8 mouse cellular contexts compared by ENCODE assay signal in genomic region chr1:36368112-36368968, GRCm38 (mm10). TPM values are rescaled to one million over a fixed set of nuclear protein-coding genes. Genes with fewer than 3 reads are reported as not detected.
DNase-seq lines count a peak whose midpoint lies in the region; ATAC-seq lines count a peak whose summit lies in the region.

No protein-coding gene starts in this region.

- no peaks in the 10 kb centered on the region for H3K9me3 ChIP-seq in midbrain, embryonic 15.5 days

- H3K27ac ChIP-seq in midbrain, embryonic 15.5 days = peak overlapping the region; percentile 72

- peak overlapping the region; percentile 70 for H3K4me3 ChIP-seq in midbrain, embryonic 15.5 days

- peak overlapping the region; percentile 83 for H3K9ac ChIP-seq in midbrain, embryonic 15.5 days

- H3K27me3 ChIP-seq in midbrain, embryonic 15.5 days (replicated peaks) = no peaks in the 10 kb centered on the region

- peak; percentile 50 for ATAC-seq in inflammation-experienced regulatory T-cells, adult 6 months
- ATAC-seq in midbrain, embryonic 15.5 days (replicated peaks) = peak; percentile 82

- peak; percentile 60 for DNase-seq in urinary bladder, postnatal 14 days (ENCODE audit: low spot score)
- no peak for DNase-seq in urinary bladder, adult 2 months (ENCODE audit: low spot score)
- DNase-seq in cerebellum, adult 18-20 months = peak; percentile 24 to 51
- DNase-seq in gastrocnemius, adult 8-10 months (ENCODE audit: low spot score in 2 of 2) = peak; percentile 39 to 52
- peak; percentile 69 for DNase-seq in liver
- peak; percentile 45 for DNase-seq in thymus, postnatal 14 days

- WGBS in midbrain, embryonic 15.5 days = 4% methylated on average over 51 of the region's 55 CpGs

- H3K36me3 ChIP-seq in midbrain, embryonic 15.5 days (replicated peaks) = 0 out of 2 replicates have a peak, but pooled peaks cover 3% of the 10 kb centered on the region

- H3K4me2 ChIP-seq in midbrain, embryonic 15.5 days = peak overlapping the region; percentile 54

- H3K4me1 ChIP-seq in midbrain, embryonic 15.5 days = peaks cover 17% of the 10 kb centered on the region

RNA-seq across cellular contexts. Expression of gene Kansl3, which starts 0.6 kb away (rescaled TPM):
- 47.3 and 48.4 TPM in 2 replicates for polyA plus RNA-seq in urinary bladder, adult 2 months (2012; rRNA removed)
- total RNA-seq in gastrocnemius, adult 8-10 months (2022) = 10 to 100 TPM; 34.1 to 50.1 (median 38.7) TPM
- polyA plus RNA-seq in inflammation-experienced regulatory T-cells, adult 6 months (2017; shearing (Covaris generic)) = 10 to 100 TPM; 45.7 to 65.2 (median 47.4) TPM
- polyA plus RNA-seq in midbrain, embryonic 15.5 days (2015; fragmentation: Nextera tagmentation; extraction: Ambion mirVana) = 44.4 and 44.9 TPM in 2 replicates

RNA-seq across cellular contexts. Expression of gene Fer1l5, which starts 3.8 kb away (rescaled TPM):
- 0.18 and 0.19 TPM in 2 replicates for polyA plus RNA-seq in urinary bladder, adult 2 months (2012; rRNA removed)
- not detected for total RNA-seq in gastrocnemius, adult 8-10 months (2022)
- polyA plus RNA-seq in inflammation-experienced regulatory T-cells, adult 6 months (2017; shearing (Covaris generic)) = under 1 TPM; 0.20 to 0.55 (median 0.39) TPM
- 2.6 TPM in 2 replicates for polyA plus RNA-seq in midbrain, embryonic 15.5 days (2015; fragmentation: Nextera tagmentation; extraction: Ambion mirVana)
